Mouse (Mus musculus): ENCODE results near the gene Crk.

- no peak for TF ChIP-seq EP300 (IDR thresholded peaks at IDR 0.05; ENCODE audit: insufficient read depth, low read depth, low read length)
- TF ChIP-seq POLR2A (IDR thresholded peaks at IDR 0.05; ENCODE audit: insufficient read depth, low read length): no peak
Observed at GRCm38 (mm10) chr11:75691047-75691446, 12.0 kb downstream of the Crk start.
